Mouse (Mus musculus): ENCODE measurements around the gene Thrsp.

The Thrsp gene

DNA sequence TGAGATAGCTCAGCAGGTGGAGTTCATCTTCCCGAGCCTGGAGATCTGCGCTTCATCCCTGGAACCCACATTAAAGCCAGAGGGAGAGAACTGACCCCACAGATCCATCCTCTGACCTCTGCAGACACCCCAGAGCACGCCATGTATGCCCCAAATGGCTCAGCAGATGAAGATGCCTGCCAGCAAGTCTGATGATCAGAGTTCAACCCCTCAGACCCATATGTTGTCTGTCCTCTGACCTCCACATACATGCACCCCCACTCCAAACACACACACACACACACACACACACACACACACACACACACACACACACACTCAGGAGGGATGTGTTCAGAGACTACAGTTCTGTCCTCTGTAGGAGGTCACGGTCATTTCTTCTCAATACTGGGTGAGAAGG is 1.1 kb downstream of the Thrsp start:
- DNase-seq: no peak

DNA sequence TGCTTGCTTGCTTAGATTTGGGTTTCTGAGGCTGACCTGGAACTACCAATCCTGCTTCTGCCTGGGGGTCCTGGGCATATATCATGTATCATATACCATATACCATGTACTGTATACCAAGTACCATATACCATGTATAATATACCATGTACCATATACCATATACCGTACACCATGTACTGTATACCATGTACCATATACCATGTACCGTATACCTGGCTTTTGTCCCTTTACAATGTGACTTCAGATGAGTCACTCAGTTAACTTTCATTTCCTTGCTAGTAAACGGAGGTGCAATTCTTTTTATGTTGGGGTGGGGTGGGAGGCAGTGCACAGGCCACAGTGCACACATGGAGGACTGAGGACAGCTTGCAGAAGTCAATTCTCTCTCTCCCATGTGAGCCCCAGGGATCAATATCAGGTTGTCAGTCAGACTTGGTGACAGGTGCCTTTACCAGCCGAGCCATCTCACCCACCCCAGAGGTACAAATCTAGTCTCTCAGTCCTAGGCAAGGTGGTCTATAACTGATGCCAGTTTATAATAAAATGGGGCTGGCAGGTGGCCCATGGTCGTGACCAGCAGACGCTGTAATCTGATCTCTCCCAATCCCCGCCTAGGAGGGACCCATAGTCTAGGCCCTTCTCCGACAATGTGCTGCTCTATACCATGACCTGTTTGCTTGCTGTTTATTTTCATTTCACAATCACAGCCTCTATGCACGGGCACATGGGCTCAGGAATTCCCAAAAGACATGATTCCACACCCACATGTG is 2.4 kb downstream of the Thrsp start:
- no peak for DNase-seq

GRCm38 (mm10) chr7:97414426-97414825 is 3.1 kb downstream of the Thrsp start:
- DNase-seq: no peak

- DNase-seq: no peak
Observed at GRCm38 (mm10) chr7:97413981-97414380, 3.5 kb downstream of the Thrsp start.

DNA sequence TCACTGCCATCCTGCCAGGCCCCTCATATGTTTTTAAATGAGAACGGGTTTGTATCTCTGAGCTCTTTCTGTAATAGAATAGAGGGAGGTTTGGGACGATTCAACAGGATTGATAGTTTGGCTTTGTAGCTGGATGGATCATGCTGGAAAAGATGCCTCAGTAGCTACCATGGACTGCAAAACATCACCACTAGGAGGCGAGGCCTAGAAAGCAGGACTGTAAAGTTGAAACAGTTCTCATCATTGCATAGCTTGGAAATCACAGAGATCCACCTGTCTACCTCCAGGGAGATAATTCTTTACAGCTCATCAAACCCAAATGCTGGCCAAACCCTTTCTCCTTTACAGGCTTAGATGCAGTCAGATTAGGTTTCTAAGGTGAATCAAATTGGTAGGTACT is 6.0 kb downstream of the Thrsp start:
- no peak for DNase-seq

DNA sequence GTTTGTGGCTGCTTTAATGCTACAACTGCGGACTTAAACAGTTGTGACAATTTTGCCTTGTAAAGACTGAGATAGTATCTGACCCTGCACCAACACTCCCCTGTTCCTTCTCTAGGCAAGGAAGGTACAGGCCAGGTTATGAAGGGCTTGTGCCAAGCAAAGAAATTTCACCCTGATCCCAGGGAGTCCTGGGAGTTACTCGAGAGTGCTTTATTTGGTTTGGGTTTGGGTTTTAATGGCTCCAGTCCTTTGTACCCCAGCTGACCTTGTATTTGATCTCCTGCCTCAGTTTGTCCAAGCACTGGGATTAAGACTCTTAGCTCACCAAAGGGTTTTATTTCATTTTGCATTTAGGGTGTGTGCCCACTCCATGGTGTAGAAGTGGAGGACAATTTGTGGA is 6.4 kb downstream of the Thrsp start:
- no peak for DNase-seq

DNA sequence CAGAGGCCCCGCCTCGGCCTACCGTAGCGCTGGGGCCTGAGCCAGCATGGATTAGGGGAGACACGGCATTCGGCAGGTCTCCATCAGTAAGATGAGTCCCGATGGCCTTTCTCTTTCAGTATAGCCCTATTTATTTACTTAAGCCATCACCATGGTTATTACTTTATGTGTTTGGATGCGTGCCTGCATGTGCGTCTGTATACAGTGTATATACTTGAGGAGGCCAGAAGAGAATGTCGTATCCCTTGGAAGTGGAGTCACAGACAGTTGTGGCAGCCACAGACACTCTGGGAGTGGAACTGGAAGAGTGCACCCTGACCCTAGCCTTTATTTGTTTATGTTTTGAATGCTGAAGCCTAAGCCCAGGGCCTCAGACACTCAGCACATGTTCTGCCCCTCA is 10.4 kb downstream of the Thrsp start:
- no peak for DNase-seq

GRCm38 (mm10) chr7:97399960-97400715 is 17.4 kb downstream of the Thrsp start, which contains the start of gene Ndufc2:
TSS of gene Ndufc2 (plus strand) at chr7:97400003.
- DNase-seq: peak; percentile 79 to 80

- DNase-seq: no peak
Observed at GRCm38 (mm10) chr7:97398943-97399342, 18.6 kb downstream of the Thrsp start.

- no peak for DNase-seq
Observed at GRCm38 (mm10) chr7:97394375-97394774, 23.2 kb downstream of the Thrsp start.

GRCm38 (mm10) chr7:97392079-97392445 is 25.5 kb downstream of the Thrsp start:
- DNase-seq: no peak

GRCm38 (mm10) chr7:97391293-97392078 is 26.0 kb downstream of the Thrsp start:
- DNase-seq: no peak

DNA sequence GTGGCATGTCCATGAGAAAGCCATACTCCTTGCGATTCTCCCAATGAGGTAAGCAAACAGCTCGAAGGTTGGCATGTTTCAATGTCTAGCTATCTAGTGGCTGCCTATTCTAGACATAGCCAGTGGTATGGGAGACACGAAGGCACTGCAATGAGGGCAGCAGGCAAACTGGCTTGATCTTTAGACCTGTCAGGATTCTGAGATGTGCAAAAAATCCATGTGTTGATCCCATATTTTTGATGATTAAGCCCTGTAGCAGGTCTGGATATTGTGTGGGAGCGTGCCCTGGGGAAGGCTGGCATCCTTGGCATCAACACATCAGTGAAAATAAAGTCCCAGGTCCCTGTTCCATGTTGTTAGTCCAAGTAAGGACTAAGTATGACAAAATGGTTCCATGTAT is 29.0 kb downstream of the Thrsp start:
- no peak for DNase-seq

- no peak for DNase-seq
Observed at GRCm38 (mm10) chr7:97387561-97388147, 29.9 kb downstream of the Thrsp start.

- DNase-seq: no peak
Observed at GRCm38 (mm10) chr7:97386806-97387370, 30.6 kb downstream of the Thrsp start.

- no peak for DNase-seq
Observed at GRCm38 (mm10) chr7:97386106-97386805, 31.3 kb downstream of the Thrsp start.

DNA sequence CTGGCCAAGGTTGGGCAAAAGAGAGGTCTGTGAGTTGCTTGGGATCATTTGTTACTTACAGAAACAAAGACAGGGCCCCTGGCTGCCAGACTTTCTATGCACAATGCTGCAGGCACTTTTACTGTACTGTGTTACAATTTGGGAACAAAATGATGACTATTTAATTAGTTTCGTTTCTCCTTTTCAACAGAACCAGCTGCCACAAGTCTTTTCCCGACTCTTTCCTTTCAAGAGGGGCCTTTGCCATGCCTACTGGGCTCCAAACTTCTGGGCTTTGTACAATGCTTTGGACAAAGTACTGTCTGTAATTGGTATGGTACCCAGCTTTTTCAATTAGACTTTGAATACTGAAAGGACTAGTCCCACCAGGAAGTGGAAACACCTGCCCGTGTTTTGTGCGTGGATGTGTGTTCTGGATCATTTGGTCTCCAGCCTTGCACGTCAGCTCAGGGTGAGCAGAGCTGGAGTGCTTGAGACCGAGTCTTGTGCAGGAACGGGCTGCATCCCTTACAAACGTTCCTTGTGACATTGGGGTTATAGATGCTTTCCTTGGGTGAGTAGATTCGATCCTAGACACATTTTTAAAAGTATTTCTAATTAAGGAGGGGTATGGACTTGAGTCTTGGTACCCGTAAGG is 33.9 kb downstream of the Thrsp start:
- DNase-seq: peak; percentile 7 to 11

- DNase-seq: no peak
Observed at GRCm38 (mm10) chr7:97382661-97383060, 34.9 kb downstream of the Thrsp start.

DNA sequence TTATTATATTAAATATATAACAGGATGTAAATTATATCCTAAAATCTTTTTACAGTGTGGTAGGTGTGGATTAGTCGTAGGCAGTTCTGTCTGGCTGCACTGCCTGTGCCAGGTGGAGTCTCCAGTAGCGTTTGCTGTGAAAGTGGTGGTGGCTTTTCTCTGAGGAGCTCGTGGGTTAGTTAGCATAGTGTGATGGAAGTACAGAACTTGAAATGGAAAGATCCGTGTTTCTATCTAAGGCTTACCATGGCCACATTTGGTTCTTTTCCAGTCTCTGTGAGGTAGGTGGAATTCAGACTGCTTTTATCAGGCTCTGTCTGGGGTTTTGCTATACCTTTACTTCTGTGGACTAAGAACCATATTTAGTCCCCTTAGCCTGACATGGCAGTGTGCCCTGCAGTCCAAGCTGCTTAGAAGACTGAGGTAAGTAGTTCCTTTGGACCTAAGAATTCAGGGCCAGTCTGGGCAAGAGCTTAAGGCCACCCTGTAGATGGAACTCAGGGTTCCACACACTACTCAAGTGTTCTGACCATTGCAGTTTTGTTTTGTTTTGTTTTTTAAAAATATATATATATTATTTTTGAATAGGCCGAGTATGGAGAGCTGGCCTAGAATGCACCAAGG is 36.9 kb downstream of the Thrsp start:
- DNase-seq: no peak

DNA sequence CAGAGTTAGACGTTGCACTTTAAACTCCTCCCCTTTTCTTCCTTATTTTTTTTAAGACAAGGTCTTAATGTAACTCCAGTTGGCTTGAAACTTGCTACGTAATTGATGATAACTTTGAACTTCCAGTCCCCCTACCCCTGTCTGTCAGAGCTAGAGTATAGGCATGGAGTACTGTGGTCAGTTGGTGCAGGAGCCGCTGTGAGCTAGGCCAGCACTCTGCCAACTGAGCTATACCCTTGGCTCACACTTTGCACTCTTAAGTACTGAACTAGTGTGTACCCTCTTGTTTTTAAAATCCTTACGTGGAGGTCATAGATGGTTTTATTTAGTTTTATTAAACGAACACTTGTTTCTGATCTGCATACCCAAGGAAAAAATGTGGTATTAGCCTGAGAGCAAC is 38.2 kb downstream of the Thrsp start:
- no peak for DNase-seq

- DNase-seq: peak; percentile 9 to 31
Observed at GRCm38 (mm10) chr7:97375906-97376305, 41.6 kb downstream of the Thrsp start.
